Mouse (Mus musculus): ENCODE data around the gene Wdtc1. TPM values are rescaled to one million over a fixed set of nuclear protein-coding genes. Genes with fewer than 3 reads are reported as not detected.
A peak's percentile ranks its signal among the peaks of the same experiment; 100 is the strongest.

Gene Wdtc1
- total RNA-seq, 2 experiments from 2014 or later = 44.6 to 63.8 TPM

- DNase-seq = no peak
Measured at GRCm38 (mm10) chr4:133375812-133376577, 22.7 kb upstream of the Wdtc1 start.

- no peak for DNase-seq
Measured at GRCm38 (mm10) chr4:133374011-133374410, 20.7 kb upstream of the Wdtc1 start.

GRCm38 (mm10) chr4:133372278-133372665 lies 19.0 kb upstream of the Wdtc1 start:
- peak in 1 of 2 experiments; percentile 28 for DNase-seq

- DNase-seq = peak in 1 of 2 experiments; percentile 32
Measured at GRCm38 (mm10) chr4:133371621-133372277, 18.5 kb upstream of the Wdtc1 start.

GRCm38 (mm10) chr4:133370298-133371274 lies 17.3 kb upstream of the Wdtc1 start:
- DNase-seq = no peak

GRCm38 (mm10) chr4:133369553-133370297 lies 16.4 kb upstream of the Wdtc1 start, which contains the start of gene Slc9a1:
Slc9a1 (plus strand) TSS chr4:133369706.
- peak; percentile 95 to 96 for DNase-seq

- DNase-seq = no peak
Measured at GRCm38 (mm10) chr4:133354641-133355040, 1.4 kb upstream of the Wdtc1 start.

- DNase-seq = no peak
Measured at GRCm38 (mm10) chr4:133352797-133353196, 484 bp downstream of the Wdtc1 start.

- peak; percentile 12 to 22 for DNase-seq
Measured at GRCm38 (mm10) chr4:133348051-133348775, 5.1 kb downstream of the Wdtc1 start.

GRCm38 (mm10) chr4:133347624-133348023 lies 5.7 kb downstream of the Wdtc1 start:
- DNase-seq = peak; percentile 46 to 60

- DNase-seq = no peak
Measured at GRCm38 (mm10) chr4:133346577-133346976, 6.7 kb downstream of the Wdtc1 start.

GRCm38 (mm10) chr4:133345702-133346101 lies 7.6 kb downstream of the Wdtc1 start:
- DNase-seq = no peak

- peak; percentile 28 to 47 for DNase-seq
Measured at GRCm38 (mm10) chr4:133344112-133344511, 9.2 kb downstream of the Wdtc1 start.

- no peak for DNase-seq
Measured at GRCm38 (mm10) chr4:133340217-133340616, 13.1 kb downstream of the Wdtc1 start.

- DNase-seq = peak; percentile 99
Measured at GRCm38 (mm10) chr4:133339148-133339749, 14.0 kb downstream of the Wdtc1 start.

- no peak for DNase-seq
Measured at GRCm38 (mm10) chr4:133338521-133339095, 14.7 kb downstream of the Wdtc1 start.

- no peak for DNase-seq
Measured at GRCm38 (mm10) chr4:133337833-133338520, 15.3 kb downstream of the Wdtc1 start.

- DNase-seq = no peak
Measured at GRCm38 (mm10) chr4:133333306-133333705, 20.0 kb downstream of the Wdtc1 start.

- DNase-seq = no peak
Measured at GRCm38 (mm10) chr4:133330296-133330695, 23.0 kb downstream of the Wdtc1 start.
